Mouse (Mus musculus) embryonic facial prominence, embryonic 11.5 days (tissue): ENCODE measurements at regions not wholly inside any gene's neighbourhood (a gene's known extent, or its start where the extent isn't known, plus 50 kb on each side); places are given as distances from the start of the nearest gene placed in this dataset.

Experiments used
- ATAC-seq: fragments of 200-750 bp; cut with Nextera tagmentation; replicated peaks from 2 replicates; pipeline ENCODE4 v1.8.0; 2017; ENCODE audit warnings: low read depth; ENCODE audit not compliant: insufficient number of reproducible peaks, low FRiP score, low TSS enrichment
- DNase-seq: peaks from one replicate; pipeline ENCODE4 v3.0.0-alpha.2; 2015; ENCODE audit warnings: low spot score
- H3K27ac ChIP-seq: fragments of 300-500 bp; sonication (generic); replicated peaks from 2 replicates; pipeline ENCODE4 v1.5.1; 2014; ENCODE audit warnings: mild to moderate bottlenecking, low read depth, low read length, control low read depth
- H3K27me3 ChIP-seq: fragments of 300-500 bp; sonication (generic); 2 replicates; pipeline ENCODE4 v1.6.1; 2014; ENCODE audit warnings: mild to moderate bottlenecking, low read length, moderate library complexity, mixed read lengths; ENCODE audit not compliant: control insufficient read depth, insufficient read depth
- H3K36me3 ChIP-seq: fragments of 300-500 bp; sonication (generic); replicated peaks from 2 replicates; pipeline ENCODE4 v1.6.1; 2014; ENCODE audit warnings: low read depth, mild to moderate bottlenecking, low read length, moderate library complexity, mixed read lengths; ENCODE audit not compliant: control insufficient read depth, insufficient read depth
- H3K4me1 ChIP-seq: fragments of 300-500 bp; sonication (generic); 2 replicates; pipeline ENCODE4 v1.6.1; 2014; ENCODE audit warnings: low read length, mixed read lengths; ENCODE audit not compliant: control insufficient read depth, insufficient read depth
- H3K4me2 ChIP-seq: fragments of 300-500 bp; sonication (generic); 2 replicates; pipeline ENCODE4 v1.6.1; 2014; ENCODE audit warnings: low read depth, mild to moderate bottlenecking, control low read depth, low read length, moderate library complexity
- H3K4me3 ChIP-seq: fragments of 300-500 bp; sonication (generic); 2 replicates; pipeline ENCODE4 v1.5.1; 2014; ENCODE audit warnings: low read depth, low read length, control low read depth
- H3K9ac ChIP-seq: fragments of 300-500 bp; sonication (generic); replicated peaks from 2 replicates; pipeline ENCODE4 v1.6.1; 2014; ENCODE audit warnings: mild to moderate bottlenecking, control low read depth, low read length
- H3K9me3 ChIP-seq: fragments of 300-500 bp; sonication (generic); replicated peaks from 2 replicates; pipeline ENCODE4 v1.6.1; 2016; ENCODE audit warnings: mild to moderate bottlenecking, low read length, inconsistent platforms, mixed read lengths; ENCODE audit not compliant: control insufficient read depth

DNA sequence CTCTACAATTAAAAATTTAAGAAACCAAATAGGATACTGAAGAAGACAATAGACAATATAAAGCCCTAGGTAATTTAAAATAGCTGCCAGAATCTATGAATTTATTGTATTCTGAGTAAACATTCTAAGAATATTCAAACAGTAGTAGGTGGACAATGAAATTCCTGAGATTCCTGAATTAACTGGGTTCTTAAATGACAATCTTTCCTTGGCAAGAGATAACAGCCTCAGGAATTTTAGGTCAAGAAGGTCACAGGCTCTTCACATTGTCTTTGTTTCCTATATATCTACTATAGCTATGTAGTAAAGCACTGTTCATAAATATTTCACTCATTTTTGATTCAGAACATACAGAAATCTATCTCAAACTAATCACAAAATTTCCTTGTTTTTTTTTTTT is 919.9 kb upstream of the Cox7c start:
- H3K27ac ChIP-seq = no peak overlapping the region
- no peak overlapping the region for H3K9ac ChIP-seq
- no peaks in the 10 kb centered on the region for H3K36me3 ChIP-seq
- no peak for ATAC-seq
- peak; percentile 2 for DNase-seq
- no peaks in the 10 kb centered on the region for H3K9me3 ChIP-seq
- H3K4me1 ChIP-seq = no peaks in the 10 kb centered on the region
- no peaks in the 10 kb centered on the region for H3K27me3 ChIP-seq
- H3K4me2 ChIP-seq = no peak overlapping the region
- H3K4me3 ChIP-seq = no peak overlapping the region
